Mouse (Mus musculus): ENCODE measurements around the gene Tmem131. TPM values are rescaled to one million over a fixed set of nuclear protein-coding genes. Genes with fewer than 3 reads are reported as not detected.
A peak's percentile ranks its signal among the peaks of the same experiment; 100 is the strongest.

Tmem131 gene
- polyA plus RNA-seq, 1 experiment from 2014 or later, result 12.1 TPM

GRCm38 (mm10) chr1:36854198-36854765 is 89.2 kb downstream of the Tmem131 start:
- H3K4me3 ChIP-seq, result no peak overlapping the region
- H3K9me3 ChIP-seq, result no peaks in the 10 kb centered on the region
- H3K36me3 ChIP-seq, result peaks cover 5% of the 10 kb centered on the region; the same call in 1 of the 2 replicates
- H3K4me1 ChIP-seq, result 0 out of 2 replicates have a peak, but pooled peaks cover 6% of the 10 kb centered on the region
- no peak for DNase-seq (ENCODE audit: low spot score)
- H3K27me3 ChIP-seq (ENCODE audit: insufficient read depth, poor library complexity, severe bottlenecking), result no peaks in the 10 kb centered on the region
- no peak overlapping the region for H3K27ac ChIP-seq
- 85% methylated on average over 10 of the region's 10 CpGs for WGBS

GRCm38 (mm10) chr1:36852085-36852484 is 91.4 kb downstream of the Tmem131 start:
- 80% methylated on average over 6 of the region's 6 CpGs for WGBS
- H3K27ac ChIP-seq, result no peak overlapping the region
- no peaks in the 10 kb centered on the region for H3K27me3 ChIP-seq (ENCODE audit: insufficient read depth, poor library complexity, severe bottlenecking)
- peaks cover 5% of the 10 kb centered on the region; the same call in 1 of the 2 replicates for H3K36me3 ChIP-seq
- no peak for DNase-seq (ENCODE audit: low spot score)
- H3K4me3 ChIP-seq, result no peak overlapping the region
- no peaks in the 10 kb centered on the region for H3K9me3 ChIP-seq
- 0 out of 2 replicates have a peak, but pooled peaks cover 6% of the 10 kb centered on the region for H3K4me1 ChIP-seq

GRCm38 (mm10) chr1:36851392-36851791 is 92.1 kb downstream of the Tmem131 start:
- DNase-seq (ENCODE audit: low spot score), result no peak
- 78% methylated on average over 4 of the region's 4 CpGs for WGBS
- Histone ChIP-seq H3K36me3 (peaks cover 5% of the 10 kb centered on the region; the same call in 1 of the 2 replicates), H3K4me3 (no peak overlapping the region), H3K27me3 (ENCODE audit: insufficient read depth, poor library complexity, severe bottlenecking) (no peaks in the 10 kb centered on the region), H3K27ac (no peak overlapping the region), H3K9me3 (no peaks in the 10 kb centered on the region), H3K4me1 (0 out of 2 replicates have a peak, but pooled peaks cover 6% of the 10 kb centered on the region)

GRCm38 (mm10) chr1:36848036-36848435 is 95.4 kb downstream of the Tmem131 start:
- H3K9me3 ChIP-seq, result no peaks in the 10 kb centered on the region
- H3K4me3 ChIP-seq, result no peak overlapping the region
- H3K27ac ChIP-seq, result no peak overlapping the region
- peaks cover 3% of the 10 kb centered on the region; the same call in 1 of the 2 replicates for H3K36me3 ChIP-seq
- DNase-seq (ENCODE audit: low spot score), result no peak
- no peaks in the 10 kb centered on the region for H3K27me3 ChIP-seq (ENCODE audit: insufficient read depth, poor library complexity, severe bottlenecking)
- WGBS, result 84% methylated on average over 1 of the region's 1 CpGs
- peaks cover 20% of the 10 kb centered on the region for H3K4me1 ChIP-seq

GRCm38 (mm10) chr1:36847276-36847675 is 96.2 kb downstream of the Tmem131 start:
- no peak for DNase-seq (ENCODE audit: low spot score)
- H3K27ac ChIP-seq, result no peak overlapping the region

GRCm38 (mm10) chr1:36845031-36845430 is 98.4 kb downstream of the Tmem131 start:
- H3K36me3 ChIP-seq, result peaks cover 9% of the 10 kb centered on the region; the same call in 1 of the 2 replicates
- peak; percentile 76 for DNase-seq (ENCODE audit: low spot score)
- H3K4me3 ChIP-seq, result no peak overlapping the region
- peak overlapping the region; percentile 47; the same call in 1 of the 2 replicates for H3K27ac ChIP-seq
- WGBS, result 17% methylated on average over 5 of the region's 5 CpGs
- peaks cover 14% of the 10 kb centered on the region for H3K4me1 ChIP-seq
- H3K9me3 ChIP-seq, result no peaks in the 10 kb centered on the region
- H3K27me3 ChIP-seq (ENCODE audit: insufficient read depth, poor library complexity, severe bottlenecking), result no peaks in the 10 kb centered on the region

More at GRCm38 (mm10) chr1:36847276-36847675, 96.2 kb downstream of the Tmem131 start:
- H3K4me3 ChIP-seq, result no peak overlapping the region
- H3K27me3 ChIP-seq (ENCODE audit: insufficient read depth, poor library complexity, severe bottlenecking), result no peaks in the 10 kb centered on the region
- WGBS, result 55% methylated on average over 8 of the region's 8 CpGs
- no peaks in the 10 kb centered on the region for H3K9me3 ChIP-seq
- H3K36me3 ChIP-seq, result peaks cover 3% of the 10 kb centered on the region; the same call in 1 of the 2 replicates
- peaks cover 15% of the 10 kb centered on the region for H3K4me1 ChIP-seq

GRCm38 (mm10) chr1:36841806-36842205 is 101.7 kb downstream of the Tmem131 start:
- 83% methylated on average over 1 of the region's 1 CpGs for WGBS
- Histone ChIP-seq H3K27me3 (ENCODE audit: insufficient read depth, poor library complexity, severe bottlenecking) (no peaks in the 10 kb centered on the region), H3K9me3 (no peaks in the 10 kb centered on the region), H3K27ac (no peak overlapping the region), H3K4me1 (peaks cover 14% of the 10 kb centered on the region), H3K36me3 (peaks cover 31% of the 10 kb centered on the region), H3K4me3 (no peak overlapping the region)
- DNase-seq (ENCODE audit: low spot score), result no peak

- 91% methylated on average over 2 of the region's 2 CpGs for WGBS
- H3K27ac ChIP-seq, result no peak overlapping the region
- no peak overlapping the region for H3K4me3 ChIP-seq
These were observed 102.5 kb downstream of the Tmem131 start for GRCm38 (mm10) chr1:36840959-36841358.

GRCm38 (mm10) chr1:36839858-36840257 is 103.6 kb downstream of the Tmem131 start:
- no peak for DNase-seq (ENCODE audit: low spot score)
- Histone ChIP-seq H3K4me1 (peaks cover 4% of the 10 kb centered on the region), H3K27me3 (ENCODE audit: insufficient read depth, poor library complexity, severe bottlenecking) (no peaks in the 10 kb centered on the region), H3K27ac (no peak overlapping the region), H3K36me3 (peaks cover 42% of the 10 kb centered on the region), H3K9me3 (no peaks in the 10 kb centered on the region), H3K4me3 (no peak overlapping the region)
- WGBS, result 87% methylated on average over 3 of the region's 3 CpGs

More at GRCm38 (mm10) chr1:36840959-36841358, 102.5 kb downstream of the Tmem131 start:
- Histone ChIP-seq H3K9me3 (no peaks in the 10 kb centered on the region), H3K36me3 (peaks cover 36% of the 10 kb centered on the region), H3K27me3 (ENCODE audit: insufficient read depth, poor library complexity, severe bottlenecking) (no peaks in the 10 kb centered on the region), H3K4me1 (peaks cover 14% of the 10 kb centered on the region)
- no peak for DNase-seq (ENCODE audit: low spot score)

GRCm38 (mm10) chr1:36836274-36836954 is 107.1 kb downstream of the Tmem131 start:
- no peak overlapping the region for H3K4me3 ChIP-seq
- H3K36me3 ChIP-seq, result peaks cover 67% of the 10 kb centered on the region
- no peaks in the 10 kb centered on the region for H3K4me1 ChIP-seq
- DNase-seq (ENCODE audit: low spot score), result no peak
- 87% methylated on average over 12 of the region's 12 CpGs for WGBS
- H3K27me3 ChIP-seq (ENCODE audit: insufficient read depth, poor library complexity, severe bottlenecking), result no peaks in the 10 kb centered on the region
- no peak overlapping the region for H3K27ac ChIP-seq
- H3K9me3 ChIP-seq, result no peaks in the 10 kb centered on the region

GRCm38 (mm10) chr1:36835593-36835992 is 107.9 kb downstream of the Tmem131 start:
- Histone ChIP-seq H3K9me3 (no peaks in the 10 kb centered on the region), H3K27ac (no peak overlapping the region), H3K27me3 (ENCODE audit: insufficient read depth, poor library complexity, severe bottlenecking) (no peaks in the 10 kb centered on the region), H3K4me3 (no peak overlapping the region), H3K36me3 (peaks cover 70% of the 10 kb centered on the region), H3K4me1 (peaks cover 4% of the 10 kb centered on the region; the same call in 1 of the 2 replicates)
- no peak for DNase-seq (ENCODE audit: low spot score)
- WGBS, result 88% methylated on average over 3 of the region's 3 CpGs

GRCm38 (mm10) chr1:36834090-36834489 is 109.4 kb downstream of the Tmem131 start:
- WGBS, result 93% methylated on average over 7 of the region's 7 CpGs
- Histone ChIP-seq H3K36me3 (peaks cover 63% of the 10 kb centered on the region), H3K4me1 (peaks cover 4% of the 10 kb centered on the region; the same call in 1 of the 2 replicates), H3K4me3 (no peak overlapping the region), H3K27ac (no peak overlapping the region), H3K9me3 (no peaks in the 10 kb centered on the region), H3K27me3 (ENCODE audit: insufficient read depth, poor library complexity, severe bottlenecking) (no peaks in the 10 kb centered on the region)
- DNase-seq (ENCODE audit: low spot score), result no peak

All from heart, embryonic 10.5 days (tissue).